Mouse (Mus musculus) small intestine, adult 2 months (tissue): ENCODE data around the gene Terf2. TPM values are rescaled to one million over a fixed set of nuclear protein-coding genes. Genes with fewer than 3 reads are reported as not detected.

ENCODE experiments used
- H3K27ac ChIP-seq: fragments of 200-500 bp; 2 replicates; pipeline ENCODE4 v1.5.1; 2012; ENCODE audit warnings: low read depth, low read length, control low read depth, inconsistent platforms; ENCODE audit not compliant: insufficient read depth
- H3K27me3 ChIP-seq: fragments of 200-500 bp; 2 replicates; pipeline ENCODE4 v1.6.1; 2012; ENCODE audit warnings: mild to moderate bottlenecking, moderate library complexity, low read length, inconsistent platforms; ENCODE audit not compliant: control insufficient read depth, insufficient read depth
- H3K36me3 ChIP-seq: fragments of 200-500 bp; 2 replicates; pipeline ENCODE4 v1.6.1; 2012; ENCODE audit warnings: mild to moderate bottlenecking, low read length, control low read depth, inconsistent platforms; ENCODE audit not compliant: control insufficient read depth, insufficient read depth
- H3K4me1 ChIP-seq: fragments of 200-500 bp; 2 replicates; pipeline ENCODE4 v1.6.1; 2012; ENCODE audit warnings: low read length, inconsistent platforms, mixed read lengths; ENCODE audit not compliant: control insufficient read depth, insufficient read depth, insufficient read length
- H3K4me3 ChIP-seq: fragments of 200-500 bp; 2 replicates; pipeline ENCODE4 v1.5.1; 2012; ENCODE audit warnings: low read depth, mild to moderate bottlenecking, control low read depth, inconsistent platforms, low read length, moderate library complexity
- CTCF ChIP-seq: fragments of 200-500 bp; IDR thresholded peaks from 2 replicates; pipeline ENCODE4 v1.5.1; 2012; ENCODE audit warnings: low read depth, mild to moderate bottlenecking, control low read depth, inconsistent platforms, low read length, moderate library complexity, mixed read lengths; ENCODE audit not compliant: insufficient replicate concordance, insufficient read length; ENCODE audit errors: extremely low read depth
- POLR2A ChIP-seq: fragments of 200-500 bp; IDR thresholded peaks from 2 replicates; pipeline ENCODE4 v1.6.1; 2012; ENCODE audit warnings: low read depth, mild to moderate bottlenecking, control low read depth, inconsistent platforms, low read length, moderate library complexity
- WGBS: fragments of 180-500 bp; shearing (Covaris S2); methylation state at CpG from one replicate; pipeline ENCODE4 v1.1.7; 2018; 5-methylcytosine and 5-hydroxymethylcytosine counted together
- polyA plus RNA-seq: library from polyadenylated mRNA; depleted of rRNA; stranded (reverse); fragments of >200 nt; gene quantifications from 2 replicates; pipeline ENCODE4 v1.2.3, GENCODE M21; 2012; rRNA removed

Gene Terf2
- 2.5 and 4.5 TPM in 2 replicates for polyA plus RNA-seq

DNA sequence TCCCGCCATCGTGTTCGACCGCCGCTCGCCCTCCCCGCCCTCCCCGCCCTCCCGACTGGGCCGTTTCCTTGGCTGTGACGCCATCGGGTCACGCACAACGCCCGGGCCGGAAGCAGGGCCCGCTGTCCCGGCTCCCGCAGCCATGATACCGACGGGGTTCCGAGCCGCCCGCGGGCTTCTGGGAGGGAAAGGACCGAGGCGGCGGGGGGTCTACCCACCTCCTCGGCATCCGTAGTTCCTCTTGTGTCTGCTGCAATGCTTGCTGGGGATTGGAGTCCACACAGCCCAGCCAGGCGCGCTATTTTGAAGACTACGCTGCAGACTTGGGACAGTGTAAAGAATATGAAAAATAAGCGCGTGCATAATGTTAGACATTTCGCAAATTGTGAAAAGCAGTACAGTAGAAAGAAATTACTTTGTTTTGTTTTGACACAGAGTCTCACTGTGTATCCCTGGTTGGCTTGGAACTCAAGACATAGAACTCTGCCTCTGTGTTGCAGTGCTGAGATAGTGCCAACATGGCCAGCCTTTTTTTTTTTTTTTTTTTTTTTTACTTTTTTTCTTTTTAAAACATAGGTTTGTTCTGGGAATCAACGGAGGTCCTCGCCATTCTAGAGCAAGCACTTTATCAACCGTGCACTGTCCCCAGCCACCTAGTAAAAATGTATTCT, at the start of gene Terf2:
Gene Terf2, minus strand, starts transcription at position 182 of the 671 bp plus-strand sequence.
- H3K36me3 ChIP-seq, result peaks cover 7% of the 10 kb centered on the region; the same call in 1 of the 2 replicates
- no peaks in the 10 kb centered on the region for H3K4me1 ChIP-seq
- peak within 1 kb of the TSS; percentile 70 for H3K27ac ChIP-seq
- WGBS, result 3% methylated on average over 39 of the region's 39 CpGs
- peak within 1 kb of the TSS; percentile 90 for H3K4me3 ChIP-seq
- H3K27me3 ChIP-seq, result no peaks in the 10 kb centered on the region
- TF ChIP-seq POLR2A (peak; percentile 77; the same call in 1 of the 2 replicates), CTCF (no peak)

DNA sequence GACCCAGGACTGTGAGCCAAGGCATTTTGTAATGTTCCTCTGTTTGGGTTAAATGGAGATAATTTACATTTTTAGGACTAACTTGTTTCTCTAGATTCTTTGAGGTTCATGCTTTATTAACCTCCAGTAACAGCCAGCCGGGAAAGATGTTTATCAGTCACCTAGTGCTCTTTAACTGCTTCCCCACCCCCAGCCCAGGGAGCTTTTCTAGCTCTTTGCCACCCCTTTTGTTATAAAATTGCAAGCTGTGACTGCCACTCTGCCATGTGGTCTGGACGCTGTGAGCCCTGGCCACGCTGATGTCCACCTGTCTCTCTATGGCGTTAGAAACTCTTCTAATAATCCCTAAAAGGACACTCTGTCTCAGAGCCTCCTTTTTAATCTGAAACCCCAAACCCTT, 47.2 kb upstream of the Terf2 start:
- TF ChIP-seq POLR2A (no peak), CTCF (no peak)
- no peaks in the 10 kb centered on the region for H3K36me3 ChIP-seq
- no peak overlapping the region for H3K4me3 ChIP-seq
- WGBS, result 70% methylated on average over 4 of the region's 4 CpGs
- no peaks in the 10 kb centered on the region for H3K27me3 ChIP-seq
- H3K4me1 ChIP-seq, result peaks cover 26% of the 10 kb centered on the region
- H3K27ac ChIP-seq, result peak overlapping the region; percentile 91; the same call in 1 of the 2 replicates

DNA sequence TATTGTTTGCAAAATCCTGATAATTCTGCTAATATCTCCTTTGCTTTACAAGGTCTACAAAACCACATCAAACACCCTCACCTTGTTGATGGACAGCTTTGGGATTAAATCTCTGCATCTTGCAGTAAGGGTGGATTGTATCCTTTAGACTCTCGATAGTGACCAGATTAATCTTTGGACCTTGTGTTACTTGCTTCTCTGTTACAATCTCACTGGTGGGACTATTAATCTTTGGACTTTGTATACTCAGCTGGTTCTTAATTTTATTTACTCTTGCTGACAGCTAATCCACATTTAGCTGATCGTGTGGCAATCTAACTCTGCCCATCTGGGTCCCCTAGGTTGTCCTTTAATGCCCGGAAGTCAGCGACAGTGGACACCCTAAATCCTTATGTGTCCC, 46.2 kb upstream of the Terf2 start:
- Histone ChIP-seq H3K27me3 (no peaks in the 10 kb centered on the region), H3K36me3 (no peaks in the 10 kb centered on the region), H3K4me1 (peaks cover 26% of the 10 kb centered on the region), H3K27ac (peak overlapping the region; percentile 91), H3K4me3 (no peak overlapping the region)
- WGBS, result 24% methylated on average over 4 of the region's 4 CpGs
- TF ChIP-seq POLR2A, result no peak
- TF ChIP-seq CTCF, result no peak

DNA sequence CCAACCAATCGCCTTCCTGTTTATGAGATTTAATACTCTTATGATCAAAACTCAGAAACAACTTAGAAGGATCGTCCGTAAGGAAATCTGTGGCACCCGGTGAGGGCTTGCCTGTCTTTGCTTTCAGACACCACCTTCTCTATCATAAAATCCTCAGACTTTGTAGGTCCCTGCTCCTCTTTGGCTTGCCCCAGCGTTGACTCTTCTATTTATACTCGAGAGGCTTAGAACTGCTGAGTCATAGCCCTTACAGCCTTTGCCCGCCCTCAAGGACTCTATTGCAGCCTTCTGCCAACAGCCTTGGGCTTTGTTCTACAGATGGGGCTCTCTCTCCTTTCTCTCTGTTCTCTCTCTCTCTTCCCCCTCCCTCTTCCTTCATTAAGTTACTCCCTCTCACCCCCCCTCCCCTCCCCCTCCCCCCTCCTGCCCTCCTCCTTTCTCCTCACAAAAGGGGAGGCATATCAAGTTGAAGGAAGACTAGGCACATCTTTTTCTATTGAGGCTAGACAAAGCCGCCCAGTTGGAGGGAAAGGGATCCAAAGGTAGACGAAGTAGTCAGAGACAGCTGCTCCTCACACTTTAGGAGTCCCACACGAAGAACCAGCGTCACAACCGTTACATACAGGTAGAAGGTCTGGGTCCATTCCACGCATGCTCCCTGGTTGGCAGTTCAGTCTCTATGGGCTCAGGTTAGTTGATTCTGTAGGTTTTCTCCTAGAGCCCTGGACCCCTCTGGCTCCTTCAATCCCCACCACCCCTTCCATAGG, 43.5 kb upstream of the Terf2 start:
- WGBS, result 31% methylated on average over 13 of the region's 13 CpGs
- Histone ChIP-seq H3K4me3 (no peak overlapping the region), H3K27ac (peak overlapping the region; percentile 84), H3K27me3 (no peaks in the 10 kb centered on the region), H3K36me3 (no peaks in the 10 kb centered on the region), H3K4me1 (peaks cover 26% of the 10 kb centered on the region)
- TF ChIP-seq CTCF (no peak), POLR2A (peak; percentile 40; the same call in 1 of the 2 replicates)

DNA sequence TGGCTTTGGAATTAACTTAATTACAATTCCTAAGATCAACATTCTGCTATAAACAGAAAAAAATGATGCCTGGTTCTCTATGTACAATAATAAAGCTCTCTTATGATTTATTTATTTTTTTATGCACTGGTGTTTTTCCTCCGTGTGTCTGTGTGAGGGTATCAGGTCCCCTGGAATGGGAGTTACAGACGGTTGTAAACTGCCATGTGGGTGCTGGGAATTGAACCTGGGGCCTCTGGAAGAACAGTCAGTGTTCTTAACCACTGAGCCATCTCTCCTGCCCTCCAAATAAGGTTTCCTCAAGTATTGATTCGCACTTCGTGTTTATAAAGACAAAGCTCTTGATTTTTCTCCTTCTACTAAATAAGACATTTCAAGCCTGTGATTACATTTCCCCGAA, 42.0 kb upstream of the Terf2 start:
- no peak overlapping the region for H3K4me3 ChIP-seq
- TF ChIP-seq POLR2A (no peak), CTCF (no peak)
- H3K36me3 ChIP-seq, result no peaks in the 10 kb centered on the region
- no peaks in the 10 kb centered on the region for H3K27me3 ChIP-seq
- WGBS, result 82% methylated on average over 5 of the region's 5 CpGs
- no peak overlapping the region for H3K27ac ChIP-seq
- H3K4me1 ChIP-seq, result peaks cover 28% of the 10 kb centered on the region

DNA sequence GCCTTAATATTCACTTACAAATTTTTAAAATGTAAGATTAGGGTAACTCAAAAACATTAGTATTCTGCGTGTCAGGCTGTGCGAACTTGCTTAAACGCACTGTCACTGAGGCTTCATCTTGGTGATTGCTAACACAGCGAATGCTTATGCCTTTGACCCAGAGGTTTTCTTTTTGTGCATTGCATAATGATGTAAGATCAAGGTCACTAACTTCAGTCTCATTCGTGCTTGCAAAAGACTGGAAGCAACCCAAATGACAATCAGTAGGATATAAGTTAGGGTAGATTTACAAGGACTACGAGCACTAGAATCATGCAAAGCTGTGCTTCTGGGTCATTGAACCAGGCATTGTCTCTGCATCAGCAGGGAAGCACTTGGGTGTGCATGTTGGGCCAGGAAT, 41.2 kb upstream of the Terf2 start:
- WGBS, result 81% methylated on average over 6 of the region's 6 CpGs
- H3K27ac ChIP-seq, result no peak overlapping the region

DNA sequence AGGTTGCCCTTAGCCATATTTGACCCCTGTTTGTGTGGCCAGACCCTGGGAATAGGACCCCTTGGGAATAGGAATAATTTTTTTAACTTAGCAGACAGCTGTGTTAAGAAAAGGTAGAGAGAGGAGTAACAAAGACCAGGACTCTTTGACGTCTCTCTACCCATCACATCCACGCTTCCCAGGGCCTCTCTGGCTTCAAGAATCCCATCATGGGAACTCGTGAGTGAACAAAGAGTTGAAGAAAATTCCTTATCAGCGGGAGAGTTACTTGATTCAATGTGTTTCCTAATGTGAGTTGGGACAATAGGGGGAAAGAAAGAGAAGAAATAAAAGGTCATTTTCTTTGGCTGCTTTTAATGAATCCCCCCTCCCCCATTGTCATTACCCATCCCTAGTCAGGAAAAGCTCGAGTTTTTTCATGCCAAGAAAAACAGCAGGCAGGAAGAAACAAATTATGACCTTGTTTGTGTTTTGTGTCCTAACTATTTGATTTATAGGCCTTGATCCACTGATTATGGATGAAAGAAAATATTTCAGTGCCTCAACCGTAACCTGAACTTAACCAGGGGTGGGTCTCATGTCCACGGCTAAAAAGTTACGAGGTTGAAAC, 39.8 kb upstream of the Terf2 start:
- Histone ChIP-seq H3K27ac (peak overlapping the region; percentile 27), H3K4me3 (no peak overlapping the region), H3K4me1 (peaks cover 20% of the 10 kb centered on the region), H3K36me3 (no peaks in the 10 kb centered on the region), H3K27me3 (no peaks in the 10 kb centered on the region)
- WGBS, result 72% methylated on average over 8 of the region's 8 CpGs
- TF ChIP-seq POLR2A (no peak), CTCF (no peak)

More for the DNA sequence above, 41.2 kb upstream of the Terf2 start:
- Histone ChIP-seq H3K4me1 (peaks cover 26% of the 10 kb centered on the region), H3K36me3 (no peaks in the 10 kb centered on the region), H3K27me3 (no peaks in the 10 kb centered on the region), H3K4me3 (no peak overlapping the region)
- TF ChIP-seq CTCF (no peak), POLR2A (no peak)
